Mouse (Mus musculus) cerebellum, postnatal 14 days (tissue): ENCODE results near the gene Arl15.

Experiments
- DNase-seq, 2 experiments: peaks; one replicate each; pipeline ENCODE4 v3.0.0; 2021; ENCODE audit warnings: mixed read lengths in 2 of 2

Gene Arl15

GRCm38 (mm10) chr13:113802571-113802970 is 8.3 kb downstream of the Arl15 start:
- DNase-seq: no peak

DNA sequence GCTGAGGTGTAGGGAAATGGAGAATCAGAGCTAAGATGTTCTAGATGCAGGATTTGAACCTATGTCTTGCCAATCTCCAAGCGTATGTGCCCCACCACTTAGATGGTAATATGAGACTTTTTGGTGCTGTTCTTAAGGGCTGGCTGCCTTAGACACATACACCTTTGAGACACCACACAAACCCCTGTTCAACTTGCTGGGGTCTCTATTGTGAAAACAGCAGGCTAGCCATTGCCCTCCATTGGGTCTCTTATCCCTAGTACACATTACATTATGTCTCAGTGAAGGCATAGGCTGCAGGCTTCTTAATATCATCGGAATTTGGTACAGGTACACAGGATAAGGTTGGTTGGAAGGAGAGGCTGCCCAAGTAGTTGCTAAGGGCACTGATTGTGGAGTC is 16.8 kb downstream of the Arl15 start:
- no peak for DNase-seq

GRCm38 (mm10) chr13:113811910-113812592 is 17.7 kb downstream of the Arl15 start:
- no peak for DNase-seq

- DNase-seq: no peak
These were observed 18.3 kb downstream of the Arl15 start for GRCm38 (mm10) chr13:113812593-113812975.

DNA sequence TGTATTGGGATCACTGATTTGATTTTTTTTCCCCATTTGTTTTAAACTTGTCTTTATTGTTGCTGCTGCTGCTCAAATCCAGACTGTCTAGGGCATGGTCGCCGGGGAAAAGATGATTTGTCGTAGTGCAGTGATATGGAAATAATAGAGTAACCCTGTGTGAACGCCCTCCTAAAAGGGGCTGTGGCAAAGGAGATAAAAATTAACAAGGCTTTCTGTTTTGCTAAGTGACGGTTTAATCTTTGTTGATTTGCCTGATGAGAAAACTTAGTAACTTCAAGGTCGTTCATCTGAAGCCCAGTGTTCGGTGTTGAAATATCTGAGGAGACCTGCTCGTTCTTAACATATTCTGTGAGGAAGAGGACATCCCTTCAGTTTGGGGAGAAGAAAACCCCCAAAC is 19.8 kb downstream of the Arl15 start:
- DNase-seq: no peak

GRCm38 (mm10) chr13:113815697-113816420 is 21.6 kb downstream of the Arl15 start:
- no peak for DNase-seq

- no peak for DNase-seq
These were observed 22.1 kb downstream of the Arl15 start for GRCm38 (mm10) chr13:113816421-113816810.

GRCm38 (mm10) chr13:113819006-113819405 is 24.7 kb downstream of the Arl15 start:
- DNase-seq: no peak

DNA sequence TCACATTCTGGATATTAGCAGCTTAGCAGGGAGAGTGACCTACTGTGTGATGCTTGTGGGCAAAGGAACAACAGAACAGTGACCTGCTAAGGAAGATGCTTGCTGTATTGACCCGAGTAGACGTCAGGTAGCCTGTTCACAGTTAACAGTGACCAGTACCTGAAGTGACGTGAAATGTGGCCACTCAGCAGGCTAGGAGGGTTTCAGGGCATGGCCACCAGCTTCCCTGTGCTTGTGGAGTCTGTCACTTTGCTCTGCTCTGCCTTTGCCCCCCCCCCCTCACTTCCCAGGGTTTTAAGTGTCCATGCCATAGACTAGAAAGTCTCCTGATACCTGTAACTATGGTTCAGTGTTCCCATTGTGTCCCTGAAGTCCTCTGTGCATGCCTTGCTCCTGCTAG is 25.9 kb downstream of the Arl15 start:
- DNase-seq: no peak

- DNase-seq: peak; percentile 36 to 49
These were observed 27.6 kb downstream of the Arl15 start for GRCm38 (mm10) chr13:113821891-113822290.

DNA sequence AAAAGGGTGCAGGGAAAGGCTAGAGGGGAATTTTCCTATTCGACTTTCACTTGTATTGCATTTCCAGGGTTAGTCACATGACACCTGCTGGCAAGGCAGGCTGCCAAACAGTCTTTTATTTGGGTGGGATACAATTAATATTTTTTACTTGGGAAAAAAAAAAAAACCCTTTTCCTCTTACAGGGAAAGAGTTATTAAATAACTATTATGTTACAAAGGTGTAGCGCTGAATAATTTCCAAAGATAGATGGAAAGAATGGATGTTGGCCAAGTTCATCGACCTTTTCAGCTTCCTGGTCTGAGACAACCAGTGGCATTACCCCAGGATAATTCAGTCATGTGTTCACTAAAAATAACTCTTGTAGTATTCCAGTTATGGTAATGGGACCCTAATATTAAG is 29.7 kb downstream of the Arl15 start:
- no peak for DNase-seq

- no peak for DNase-seq
These were observed 34.3 kb downstream of the Arl15 start for GRCm38 (mm10) chr13:113828633-113829032.

GRCm38 (mm10) chr13:113829079-113829478 is 34.8 kb downstream of the Arl15 start:
- no peak for DNase-seq

GRCm38 (mm10) chr13:113830805-113831204 is 36.5 kb downstream of the Arl15 start:
- no peak for DNase-seq

DNA sequence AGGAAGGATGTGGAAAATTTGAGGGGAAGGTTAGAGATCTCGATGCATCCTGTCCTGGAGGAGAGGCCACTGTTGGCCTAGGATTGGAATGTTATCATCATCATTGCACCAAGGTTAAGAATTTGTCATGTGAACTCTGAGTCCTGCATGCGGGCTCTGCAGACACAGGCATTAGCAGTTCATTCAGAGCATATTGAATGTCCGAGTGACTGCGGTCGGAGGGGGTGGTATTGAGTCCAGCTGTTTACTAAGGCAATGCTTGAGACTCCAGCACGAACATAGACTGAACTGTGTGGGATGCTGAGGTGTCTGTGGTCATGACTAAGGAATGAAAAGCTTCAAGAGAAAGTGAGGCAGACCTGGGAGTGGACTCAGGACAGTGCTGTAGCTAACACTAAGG is 38.6 kb downstream of the Arl15 start:
- DNase-seq: no peak

- DNase-seq: no peak
These were observed 41.6 kb downstream of the Arl15 start for GRCm38 (mm10) chr13:113835921-113836320.

- no peak for DNase-seq
These were observed 44.6 kb downstream of the Arl15 start for GRCm38 (mm10) chr13:113838601-113839576.

GRCm38 (mm10) chr13:113840421-113840820 is 46.1 kb downstream of the Arl15 start:
- no peak for DNase-seq

- no peak for DNase-seq
These were observed 48.4 kb downstream of the Arl15 start for GRCm38 (mm10) chr13:113842411-113843309.

DNA sequence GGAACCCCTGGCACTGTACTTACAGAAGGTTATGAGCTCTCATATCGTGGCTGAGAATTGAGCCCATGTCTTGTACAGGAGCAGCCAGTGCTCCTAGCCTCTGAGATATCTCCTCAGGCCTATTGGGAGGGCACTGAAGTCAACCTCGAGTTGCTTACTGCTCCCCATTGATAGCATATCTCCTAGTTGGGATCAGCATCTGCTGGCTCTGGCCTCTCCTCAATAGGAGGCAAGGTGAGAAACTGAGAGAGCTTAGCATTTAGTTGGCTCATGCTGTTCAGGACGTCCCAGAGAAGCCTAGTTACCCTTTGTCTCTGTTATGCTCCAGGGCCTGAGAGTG is 49.0 kb downstream of the Arl15 start:
- no peak for DNase-seq

DNA sequence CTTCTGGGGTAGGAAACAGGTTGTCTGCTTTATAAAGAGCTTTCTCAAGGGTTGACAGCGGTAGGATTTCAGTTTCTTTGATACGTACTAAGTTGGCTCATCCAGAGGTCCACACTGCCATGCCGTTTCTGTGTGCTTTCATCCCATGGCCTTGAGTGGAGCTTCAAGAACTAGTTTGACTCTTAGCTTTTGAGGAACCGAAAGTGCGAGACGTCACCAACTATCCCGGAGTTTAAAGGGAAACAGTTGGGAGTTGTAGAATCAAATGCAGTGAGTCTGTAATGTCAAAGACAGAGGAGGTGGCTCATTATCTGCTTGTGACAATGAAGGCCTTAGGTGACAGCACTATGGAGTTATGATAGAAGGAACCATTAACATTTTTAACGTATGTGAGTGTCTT is 49.6 kb downstream of the Arl15 start:
- no peak for DNase-seq

DNA sequence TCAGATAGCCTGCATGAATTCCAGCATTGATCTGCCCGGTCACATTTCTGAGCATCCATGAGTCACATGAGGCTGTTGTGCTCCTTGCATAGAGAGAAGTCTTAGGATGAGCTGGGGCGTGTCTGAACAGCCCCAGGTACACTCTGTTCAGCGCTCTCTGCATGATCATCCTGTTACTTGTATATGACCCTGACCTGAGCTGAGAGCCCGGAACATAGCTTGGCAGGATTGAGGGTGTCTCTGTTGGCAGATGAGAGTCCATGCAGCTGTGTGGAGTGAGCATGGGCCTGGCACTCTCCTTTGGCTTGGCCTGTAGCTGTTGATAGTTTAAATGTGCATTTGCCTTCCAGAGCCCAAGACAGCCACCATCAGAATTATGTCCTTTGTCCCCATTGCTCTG is 50.4 kb downstream of the Arl15 start:
- no peak for DNase-seq
